Mouse (Mus musculus): Measurements from ENCODE around the gene Xaf1.
"Not testable (repeated sequence)": the region's sequence is repeated elsewhere in the genome, so short reads cannot be mapped to it uniquely, and the experiment has no call there.

Xaf1 gene

DNA sequence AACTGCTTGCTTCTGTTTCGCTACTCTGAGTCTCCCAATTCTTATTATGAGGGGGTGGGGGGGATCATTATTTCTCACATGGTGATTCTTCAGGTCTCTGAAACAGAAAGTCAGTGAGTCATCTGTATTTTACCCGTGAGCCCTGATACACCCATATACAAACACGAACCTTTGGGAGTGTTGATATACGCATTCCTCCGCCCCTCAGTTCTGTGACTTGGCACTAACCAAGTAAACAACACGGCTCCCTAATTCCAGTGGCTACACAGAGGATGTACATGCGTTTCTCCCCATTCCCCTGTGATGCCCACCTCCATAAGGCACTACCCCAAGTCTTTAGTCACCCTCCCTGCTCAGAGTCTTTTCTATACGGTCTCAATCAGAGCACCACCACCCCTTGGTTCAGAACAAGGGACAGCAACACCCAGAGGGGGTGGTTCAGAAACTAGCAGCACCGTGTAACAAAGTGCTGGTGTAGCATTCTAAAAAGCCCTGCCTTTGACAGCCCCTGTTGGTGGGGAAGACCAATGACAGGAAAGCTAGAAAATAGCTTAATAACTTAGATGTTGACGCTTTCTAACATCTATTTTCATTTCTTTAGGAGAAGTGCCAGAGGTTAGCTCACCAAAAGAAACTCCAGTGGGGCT lies 10.0 kb downstream of the Xaf1 start:
- no peak for DNase-seq (ENCODE audit: low spot score)

- DNase-seq (ENCODE audit: low spot score), result no peak
These were observed 12.9 kb downstream of the Xaf1 start, which contains the start of gene Fbxo39 for GRCm38 (mm10) chr11:72314151-72314895. Gene Fbxo39 (plus strand): TSS chr11:72314444.

- DNase-seq (ENCODE audit: low spot score), result no peak
These were observed 16.6 kb downstream of the Xaf1 start for GRCm38 (mm10) chr11:72318026-72318425.

DNA sequence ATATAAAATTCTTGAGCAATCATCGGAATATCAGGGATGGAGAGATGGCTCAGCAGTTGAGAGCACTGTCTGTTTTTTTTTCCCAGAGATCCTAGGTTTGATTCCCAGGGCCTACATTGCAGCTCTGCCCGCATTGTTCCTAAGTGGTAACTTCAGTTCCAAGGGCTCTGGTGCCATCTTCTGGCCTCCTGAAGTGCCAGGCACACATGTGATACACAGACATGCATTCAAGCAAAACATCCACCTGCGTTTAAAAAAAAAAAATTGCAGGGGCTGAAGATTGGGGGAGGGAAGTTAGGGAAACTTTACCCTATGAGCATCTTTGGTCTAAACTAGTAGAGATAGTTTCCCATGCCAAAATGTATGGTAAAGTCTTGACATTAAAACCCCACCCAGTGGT lies 23.0 kb downstream of the Xaf1 start:
- no peak for DNase-seq (ENCODE audit: low spot score)

GRCm38 (mm10) chr11:72325701-72326100 lies 24.3 kb downstream of the Xaf1 start:
- DNase-seq (ENCODE audit: low spot score), result no peak

DNA sequence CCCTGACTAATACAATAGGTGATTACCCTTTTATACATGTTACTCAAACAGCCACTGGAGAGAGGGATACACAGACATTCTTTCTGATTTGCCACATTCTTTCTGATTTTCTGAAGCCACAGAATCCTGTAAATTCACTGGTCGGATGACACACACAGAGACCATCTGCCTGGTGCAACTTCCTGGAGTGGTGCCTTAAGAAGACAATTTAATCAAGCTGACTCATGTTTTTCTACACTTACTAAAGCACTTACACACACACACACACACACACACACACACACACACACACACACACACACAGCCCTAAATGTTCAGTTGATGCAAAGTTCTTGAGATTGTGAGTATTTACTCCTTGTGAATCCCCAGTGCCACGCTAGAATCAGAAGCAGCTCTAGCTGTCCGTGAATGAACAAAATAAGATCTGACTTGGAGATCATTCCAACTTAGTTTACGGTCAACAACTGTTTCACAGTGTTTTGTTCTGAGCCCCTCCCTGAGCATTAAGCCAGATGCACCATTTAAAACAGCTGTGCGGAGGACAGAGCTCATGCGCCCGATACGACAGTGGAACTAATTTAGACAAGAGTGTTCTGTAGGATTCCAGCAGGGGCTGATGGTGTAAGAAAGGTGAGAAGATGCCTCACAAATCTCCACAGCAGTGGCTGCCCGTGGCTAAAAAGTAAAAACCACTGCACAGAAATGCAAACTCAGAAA lies 31.7 kb downstream of the Xaf1 start:
- no peak for DNase-seq (ENCODE audit: low spot score)

DNA sequence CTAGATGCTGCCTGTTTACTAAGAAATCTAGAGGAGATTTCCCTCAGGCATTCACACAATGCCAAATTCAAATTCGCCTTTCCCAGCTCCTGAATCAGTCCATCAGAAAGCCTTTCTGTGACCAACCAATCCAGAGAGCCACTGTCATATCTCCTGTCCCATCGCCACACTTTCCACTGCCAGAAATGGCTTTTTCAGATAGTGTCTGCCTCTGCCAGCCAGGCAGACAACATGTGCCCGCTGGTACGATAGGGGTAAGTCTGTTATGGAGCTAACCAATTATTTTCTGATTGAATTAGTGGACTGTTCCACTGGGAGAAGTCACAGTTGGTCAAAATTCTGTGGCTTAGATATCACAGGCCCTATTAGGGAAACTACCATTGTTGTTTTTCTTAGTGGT lies 33.2 kb downstream of the Xaf1 start:
- DNase-seq (ENCODE audit: low spot score), result peak; percentile 34

GRCm38 (mm10) chr11:72336726-72337125 lies 35.3 kb downstream of the Xaf1 start:
- DNase-seq (ENCODE audit: low spot score), result no peak

DNA sequence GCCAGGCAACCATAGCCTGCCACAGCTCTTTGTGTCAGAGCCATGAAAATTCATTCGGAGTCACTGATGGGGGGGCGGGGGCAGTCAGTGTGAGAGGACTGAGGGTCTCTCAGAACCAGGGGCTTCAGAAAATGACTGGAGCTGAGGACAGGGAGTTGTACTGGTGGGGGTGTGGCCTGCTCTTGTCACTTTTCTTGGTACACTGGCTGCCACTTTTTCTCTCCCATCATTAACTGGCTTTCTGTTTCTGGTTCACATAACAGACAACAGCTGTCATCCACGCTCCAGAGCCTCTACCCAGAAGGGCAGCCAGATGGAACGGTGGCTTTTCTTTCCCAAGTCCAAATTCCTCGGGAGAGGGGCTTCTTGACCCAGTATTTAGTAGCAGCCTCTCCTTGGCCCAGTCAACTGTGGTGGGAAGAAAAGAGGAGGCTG lies 37.0 kb downstream of the Xaf1 start:
- no peak for DNase-seq (ENCODE audit: low spot score)

DNA sequence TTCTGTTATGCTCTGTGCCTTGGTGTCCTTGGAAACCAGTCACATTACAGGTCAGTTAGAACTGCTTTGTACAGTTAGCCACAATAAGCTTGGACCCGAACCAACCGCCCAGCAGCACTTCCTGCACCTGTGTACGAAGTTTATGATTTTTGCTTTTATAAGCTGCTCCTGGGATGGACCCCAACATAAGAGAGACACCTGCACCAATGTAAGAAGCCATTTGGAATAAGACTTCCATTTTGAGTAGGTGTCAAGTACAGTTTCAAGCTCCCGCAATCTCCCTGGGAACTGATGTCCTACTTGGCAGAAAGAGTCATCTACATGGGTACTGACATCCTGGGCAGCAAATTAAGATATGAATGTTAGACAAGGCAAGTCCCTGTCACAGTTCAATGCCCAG lies 38.3 kb downstream of the Xaf1 start:
- no peak for DNase-seq (ENCODE audit: low spot score)

DNA sequence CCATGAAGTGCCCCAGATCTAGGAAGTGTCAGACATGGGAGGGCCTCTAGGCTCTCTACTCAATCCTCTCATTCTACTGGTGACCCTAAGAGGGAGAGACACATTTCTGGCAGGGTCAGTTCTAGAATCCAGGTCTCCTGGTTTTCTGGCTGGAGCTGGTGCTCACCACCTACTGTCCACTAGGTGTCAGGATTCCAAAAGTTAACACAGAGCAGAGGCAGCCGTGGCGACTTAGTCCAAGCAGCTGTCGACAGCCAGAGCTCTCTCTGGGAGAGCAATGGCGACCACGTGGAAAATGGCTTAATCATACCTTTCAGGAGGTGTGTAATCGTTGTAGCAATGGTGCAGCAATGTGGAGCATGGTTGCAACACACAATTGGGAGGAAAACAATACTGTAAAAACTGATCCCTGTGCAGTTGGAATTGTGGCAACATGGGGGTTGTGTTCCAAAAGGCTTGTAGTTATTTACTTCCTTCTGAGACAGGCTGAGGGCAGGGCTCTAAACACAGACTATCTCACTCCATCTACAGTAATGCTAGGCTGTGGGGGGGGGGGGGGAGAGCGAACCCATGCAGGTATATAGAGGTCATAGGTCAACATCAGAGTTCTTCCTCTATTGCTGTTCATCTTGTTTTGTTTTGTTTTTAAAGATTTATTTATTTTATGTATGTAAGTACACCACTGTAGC lies 41.3 kb downstream of the Xaf1 start:
- peak; percentile 67 for DNase-seq (ENCODE audit: low spot score)

DNA sequence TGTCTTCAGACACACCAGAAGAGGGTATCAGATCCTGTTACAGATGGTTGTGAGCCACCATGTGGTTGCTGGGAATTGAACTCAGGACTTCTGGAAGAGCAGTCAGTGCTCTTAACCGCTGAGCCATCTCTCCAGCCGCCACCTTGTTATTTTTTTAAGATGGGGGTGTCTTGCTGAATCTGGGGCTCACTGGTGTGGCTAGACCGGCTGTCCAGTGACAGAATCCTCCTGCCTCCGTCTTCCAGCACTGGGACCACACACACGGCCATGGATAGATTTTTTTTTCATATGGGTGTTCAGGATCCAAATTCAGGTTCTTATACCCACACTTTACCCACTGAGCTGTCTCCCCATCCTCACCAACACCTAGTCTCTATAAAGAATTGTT lies 41.8 kb downstream of the Xaf1 start:
- not testable (repeated sequence) for DNase-seq (ENCODE audit: low spot score)

GRCm38 (mm10) chr11:72343904-72344303 lies 42.5 kb downstream of the Xaf1 start:
- DNase-seq (ENCODE audit: low spot score), result peak; percentile 15

- no peak for DNase-seq (ENCODE audit: low spot score)
These were observed 43.1 kb downstream of the Xaf1 start for GRCm38 (mm10) chr11:72344486-72344885.

DNA sequence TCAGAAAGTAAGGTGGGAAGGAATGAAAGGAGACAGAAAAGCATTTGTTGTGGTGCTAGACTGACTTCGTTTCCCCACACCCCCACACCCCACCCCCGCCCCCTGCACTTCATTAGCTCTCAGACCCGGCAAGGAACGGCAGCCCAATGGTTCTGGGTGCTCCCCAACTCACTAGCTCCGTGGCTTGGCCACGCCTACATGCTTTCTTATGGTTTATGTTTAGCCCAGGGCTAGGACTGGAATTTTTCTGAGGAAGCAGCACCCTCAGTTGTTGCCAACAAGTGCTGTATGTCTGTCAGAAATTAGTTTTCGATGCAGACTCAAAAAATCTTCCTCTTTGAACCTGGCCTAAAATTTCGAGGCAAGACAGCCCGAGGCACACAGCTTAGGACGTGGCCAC lies 47.1 kb downstream of the Xaf1 start:
- DNase-seq (ENCODE audit: low spot score), result no peak

GRCm38 (mm10) chr11:72349016-72349415 lies 47.6 kb downstream of the Xaf1 start:
- no peak for DNase-seq (ENCODE audit: low spot score)

DNA sequence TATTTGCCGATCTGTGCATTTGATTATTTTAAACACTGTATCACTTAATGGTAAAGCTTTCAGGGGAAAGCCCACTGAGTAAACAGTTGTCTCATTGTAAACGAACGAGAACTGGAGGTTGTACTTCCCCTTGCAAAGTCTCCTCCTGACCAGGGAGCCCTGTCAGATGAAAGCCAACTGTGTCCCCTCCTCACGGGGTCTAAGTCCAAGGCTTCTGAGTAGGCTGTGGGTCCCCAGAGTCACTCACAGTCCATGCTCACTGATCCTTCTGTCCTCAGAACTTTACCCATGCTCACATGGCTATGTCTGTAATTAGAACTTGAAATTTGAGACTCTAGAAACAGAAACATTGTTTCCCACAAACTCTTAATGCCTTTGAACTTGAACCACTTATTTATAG lies 48.2 kb downstream of the Xaf1 start:
- DNase-seq (ENCODE audit: low spot score), result no peak

- no peak for DNase-seq (ENCODE audit: low spot score)
These were observed 50.8 kb downstream of the Xaf1 start for GRCm38 (mm10) chr11:72352272-72352671.

GRCm38 (mm10) chr11:72353186-72353585 lies 51.8 kb downstream of the Xaf1 start:
- DNase-seq (ENCODE audit: low spot score), result no peak

DNA sequence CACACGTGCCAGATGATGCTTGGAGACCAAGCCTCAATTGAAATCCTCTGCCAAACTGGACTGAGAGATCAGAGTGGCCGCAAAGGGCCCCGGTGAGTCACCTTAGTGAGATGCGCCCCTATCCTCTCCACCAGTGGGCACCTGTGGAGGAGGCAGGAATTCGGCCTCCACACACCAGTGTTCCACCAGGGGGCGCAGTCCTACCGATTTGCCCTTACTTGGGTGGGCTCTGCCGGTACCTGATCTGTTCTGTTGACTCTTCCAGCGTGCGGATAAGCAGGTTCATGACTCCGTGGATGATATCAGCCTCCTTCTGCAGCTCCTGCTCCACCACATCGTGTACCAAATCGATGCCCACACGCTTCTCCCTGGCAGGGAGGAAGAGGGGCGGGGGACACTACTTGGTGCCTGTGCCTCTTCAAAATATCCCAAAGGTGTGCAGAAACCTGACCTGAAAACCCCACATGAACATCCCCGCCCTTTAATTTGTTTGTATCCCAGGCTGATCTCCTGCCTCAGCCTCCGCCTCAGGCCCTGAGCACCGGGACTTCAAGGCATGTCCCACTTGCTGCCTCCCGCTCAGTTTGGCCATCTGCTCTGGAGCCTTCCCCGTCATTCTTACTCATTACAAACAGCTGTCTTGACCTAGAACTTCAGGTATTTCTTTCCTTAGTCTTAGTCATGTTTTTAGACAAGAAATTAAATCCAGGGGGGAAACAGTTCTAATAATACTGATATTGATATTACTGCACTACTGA lies 53.7 kb downstream of the Xaf1 start:
- DNase-seq (ENCODE audit: low spot score), result peak; percentile 33
